Mouse (Mus musculus) B cell, adult 67 days (primary cell): ENCODE data around the gene Smim6. TPM values are rescaled to one million over a fixed set of nuclear protein-coding genes. Genes with fewer than 3 reads are reported as not detected.

Experiments used
- total RNA-seq, 2 experiments: library from RNA; stranded (reverse); gene quantifications; 4 replicates each; pipeline ENCODE4 v1.2.4; 2023

The Smim6 gene
- total RNA-seq: not detected

GRCm38 (mm10) chr11:115911632-115912376 lies at the start of gene Smim6:
Smim6 (plus strand) TSS chr11:115912017.

GRCm38 (mm10) chr11:115899486-115900266 lies 12.1 kb upstream of the Smim6 start, which contains the start of gene Smim5:
Smim5 (plus strand) TSS chr11:115899966.

GRCm38 (mm10) chr11:115933108-115933746 lies 21.4 kb downstream of the Smim6 start, which contains the start of the genes Sap30bp and Recql5:
Sap30bp (plus strand) TSS chr11:115933282.
Recql5 (minus strand) TSS chr11:115933477.

Other genes starting within 250 kb of the Smim6 start
- gene Grb2, start 203.4 kb upstream of the Smim6 start, total RNA-seq: 100 to 1,000 TPM; 340 to 343 TPM
- 10 to 100 TPM; 52.9 to 61.8 TPM for gene Tmem94, start 146.6 kb upstream of the Smim6 start, total RNA-seq
- 1 to 10 TPM; 5.3 to 5.8 TPM for gene Caskin2, start 98.4 kb upstream of the Smim6 start, total RNA-seq
- 10 to 100 TPM; 32.6 to 36.5 TPM for gene Tsen54, start 97.3 kb upstream of the Smim6 start, total RNA-seq
- gene Llgl2, start 88.0 kb upstream of the Smim6 start, total RNA-seq: 10 to 100 TPM; 29.6 to 31.4 TPM
- gene Myo15b, start 53.6 kb upstream of the Smim6 start, total RNA-seq: under 1 TPM; 0.18 to 0.67 TPM
- not detected for gene Smim5, start 12.1 kb upstream of the Smim6 start, total RNA-seq
- gene Sap30bp, start 21.3 kb downstream of the Smim6 start, total RNA-seq: 10 to 100 TPM; 48.3 to 55.7 TPM
- gene Recql5, start 21.5 kb downstream of the Smim6 start, total RNA-seq: 10 to 100 TPM; 65.2 to 73.1 TPM
- under 1 TPM; 0.20 to 0.56 TPM for gene Itgb4, start 62.7 kb downstream of the Smim6 start, total RNA-seq
- 10 to 100 TPM; 17.7 to 21.5 TPM for gene Galk1, start 100.7 kb downstream of the Smim6 start, total RNA-seq
- gene H3f3b, start 115.9 kb downstream of the Smim6 start, total RNA-seq: 1,000 to 10,000 TPM; 2,967 to 3,463 TPM
- 10 to 100 TPM; 69.9 to 84.3 TPM for gene Unk, start 118.3 kb downstream of the Smim6 start, total RNA-seq
- 10 to 100 TPM; 60.6 to 74.3 TPM for gene Unc13d, start 165.9 kb downstream of the Smim6 start, total RNA-seq
- 100 to 1,000 TPM; 237 to 270 TPM for gene Wbp2, start 175.0 kb downstream of the Smim6 start, total RNA-seq
- under 1 TPM in 1 of 2 experiments, not detected in 1; 0.87 TPM for gene Trim47, start 215.2 kb downstream of the Smim6 start, total RNA-seq
- gene Trim65, start 219.1 kb downstream of the Smim6 start, total RNA-seq: 10 to 100 TPM; 41.8 to 52.2 TPM
- gene Mrpl38, start 226.9 kb downstream of the Smim6 start, total RNA-seq: 10 to 100 TPM; 65.1 to 73.5 TPM